Comparison of ENCODE assay signal across 7 mouse cellular contexts in genomic region chr17:31658136-31658467, GRCm38 (mm10). TPM values are rescaled to one million over a fixed set of nuclear protein-coding genes. Genes with fewer than 3 reads are reported as not detected.
DNase-seq lines count a peak whose midpoint lies in the region; ATAC-seq and TF ChIP-seq lines count a peak whose summit lies in the region.

No protein-coding gene starts in this region.

- TF ChIP-seq POLR2A in spleen, adult 2 months (IDR thresholded peaks at IDR 0.05; ENCODE audit: low read depth, low read length): no peak
- TF ChIP-seq POLR2A in olfactory bulb, adult 2 months (IDR thresholded peaks at IDR 0.05; ENCODE audit: insufficient read depth, low read depth, low read length): no peak

- DNase-seq in spleen, adult 2 months (ENCODE audit: low read depth in 1 of 2, low spot score in 2 of 2): peak in 1 of 2 experiments; percentile 6
- DNase-seq in spleen, adult 18-20 months: no peak
- no peak for DNase-seq in retina, postnatal 1 day
- no peak for DNase-seq in adrenal gland, adult (ENCODE audit: inconsistent age in 2 of 2, low spot score in 1 of 2)

- peaks cover 16% of the 10 kb centered on the region for H3K36me3 ChIP-seq in spleen, adult 2 months (ENCODE audit: control insufficient read depth, insufficient read depth, low read length)
- peaks cover 26% of the 10 kb centered on the region for H3K36me3 ChIP-seq in embryonic facial prominence, embryonic 15.5 days
- peaks cover 27% of the 10 kb centered on the region for H3K36me3 ChIP-seq in limb, embryonic 12.5 days

- H3K9me3 ChIP-seq in embryonic facial prominence, embryonic 15.5 days (replicated peaks): no peaks in the 10 kb centered on the region
- H3K9me3 ChIP-seq in limb, embryonic 12.5 days: no peaks in the 10 kb centered on the region

- H3K4me1 ChIP-seq in spleen, adult 2 months (ENCODE audit: control insufficient read depth, insufficient read depth, insufficient read length): peaks cover 5% of the 10 kb centered on the region; the same call in 1 of the 2 replicates
- H3K4me1 ChIP-seq in embryonic facial prominence, embryonic 15.5 days: peaks cover 30% of the 10 kb centered on the region
- peaks cover 10% of the 10 kb centered on the region for H3K4me1 ChIP-seq in limb, embryonic 12.5 days (replicated peaks)
- peaks cover 10% of the 10 kb centered on the region for H3K4me1 ChIP-seq in olfactory bulb, adult 2 months (ENCODE audit: control insufficient read depth, insufficient read depth, low read length)

- peak overlapping the region; percentile 84 for H3K27ac ChIP-seq in spleen, adult 2 months (ENCODE audit: insufficient read depth, low read length)
- H3K27ac ChIP-seq in embryonic facial prominence, embryonic 15.5 days (replicated peaks): peak overlapping the region; percentile 84
- peak overlapping the region; percentile 84 for H3K27ac ChIP-seq in limb, embryonic 12.5 days
- H3K27ac ChIP-seq in olfactory bulb, adult 2 months (ENCODE audit: insufficient read depth, low read depth, low read length): peak overlapping the region; percentile 81; the same call in 1 of the 2 replicates

- under 1% methylated on average over 27 of the region's 27 CpGs for WGBS in spleen, adult 2 months
- under 1% methylated on average over 27 of the region's 27 CpGs for WGBS in embryonic facial prominence, embryonic 15.5 days
- WGBS in limb, embryonic 12.5 days: under 1% methylated on average over 27 of the region's 27 CpGs
- WGBS in olfactory bulb, adult 2 months: under 1% methylated on average over 27 of the region's 27 CpGs

- H3K4me3 ChIP-seq in spleen, adult 2 months (ENCODE audit: extremely low read depth, insufficient read depth, insufficient read length): peak overlapping the region; percentile 88
- H3K4me3 ChIP-seq in embryonic facial prominence, embryonic 15.5 days (replicated peaks): peak overlapping the region; percentile 77
- peak overlapping the region; percentile 97 for H3K4me3 ChIP-seq in limb, embryonic 12.5 days (replicated peaks)
- H3K4me3 ChIP-seq in olfactory bulb, adult 2 months (ENCODE audit: insufficient read depth, low read depth, low read length): peak overlapping the region; percentile 71

- peak overlapping the region; percentile 96 for H3K9ac ChIP-seq in embryonic facial prominence, embryonic 15.5 days
- peak overlapping the region; percentile 97 for H3K9ac ChIP-seq in limb, embryonic 12.5 days (replicated peaks)

- ATAC-seq in embryonic facial prominence, embryonic 15.5 days (ENCODE audit: insufficient number of reproducible peaks, low FRiP score, low TSS enrichment, low read depth): no peak
- no peak for ATAC-seq in limb, embryonic 12.5 days (ENCODE audit: insufficient number of reproducible peaks, insufficient read depth, low FRiP score, low TSS enrichment, low read depth)

- H3K4me2 ChIP-seq in embryonic facial prominence, embryonic 15.5 days (replicated peaks): peak overlapping the region; percentile 66
- peak overlapping the region; percentile 87 for H3K4me2 ChIP-seq in limb, embryonic 12.5 days

- TF ChIP-seq CTCF in spleen, adult 2 months (IDR thresholded peaks at IDR 0.05; ENCODE audit: extremely low read depth, insufficient read depth, insufficient read length, insufficient replicate concordance): no peak
- no peak for TF ChIP-seq CTCF in olfactory bulb, adult 2 months (IDR thresholded peaks at IDR 0.05; ENCODE audit: insufficient read depth, low read depth, low read length)

- H3K27me3 ChIP-seq in spleen, adult 2 months (ENCODE audit: control insufficient read depth, insufficient read depth, low read length): no peaks in the 10 kb centered on the region
- no peaks in the 10 kb centered on the region for H3K27me3 ChIP-seq in embryonic facial prominence, embryonic 15.5 days
- no peaks in the 10 kb centered on the region for H3K27me3 ChIP-seq in limb, embryonic 12.5 days

RNA-seq across cellular contexts. Expression of gene U2af1, which starts 0.6 kb away (rescaled TPM):
- polyA plus RNA-seq in spleen, adult 2 months (2012; rRNA removed): 32.4 and 36.2 TPM in 2 replicates
- polyA plus RNA-seq in embryonic facial prominence, embryonic 15.5 days (2015; fragmentation: Nextera tagmentation; extraction: Ambion mirVana): 255 and 272 TPM in 2 replicates
- polyA plus RNA-seq in limb, embryonic 12.5 days (2016; fragmentation: Nextera tagmentation; extraction: Ambion mirVana): 411 and 432 TPM in 2 replicates
- polyA plus RNA-seq in olfactory bulb, adult 2 months (2012; ENCODE audit: insufficient read depth, insufficient read length, low replicate concordance, missing spikeins): 633 TPM in 1 of 2 replicates, not detected in the other

RNA-seq across cellular contexts. Expression of gene Cryaa, which starts 19.5 kb away (rescaled TPM):
- 0.54 and 0.82 TPM in 2 replicates for polyA plus RNA-seq in spleen, adult 2 months (2012; rRNA removed)
- polyA plus RNA-seq in embryonic facial prominence, embryonic 15.5 days (2015; fragmentation: Nextera tagmentation; extraction: Ambion mirVana): 9.2 and 14.2 TPM in 2 replicates
- polyA plus RNA-seq in limb, embryonic 12.5 days (2016; fragmentation: Nextera tagmentation; extraction: Ambion mirVana): 0.33 TPM in 1 of 2 replicates, not detected in the other
- not detected in 2 replicates for polyA plus RNA-seq in olfactory bulb, adult 2 months (2012; ENCODE audit: insufficient read depth, insufficient read length, low replicate concordance, missing spikeins)

RNA-seq across cellular contexts. Expression of gene Cbs, which starts 21.1 kb away (rescaled TPM):
- 7.4 and 9.4 TPM in 2 replicates for polyA plus RNA-seq in spleen, adult 2 months (2012; rRNA removed)
- 5.4 and 5.8 TPM in 2 replicates for polyA plus RNA-seq in embryonic facial prominence, embryonic 15.5 days (2015; fragmentation: Nextera tagmentation; extraction: Ambion mirVana)
- polyA plus RNA-seq in limb, embryonic 12.5 days (2016; fragmentation: Nextera tagmentation; extraction: Ambion mirVana): 2.8 and 2.9 TPM in 2 replicates
- not detected in 2 replicates for polyA plus RNA-seq in olfactory bulb, adult 2 months (2012; ENCODE audit: insufficient read depth, insufficient read length, low replicate concordance, missing spikeins)
